Mouse (Mus musculus) heart, adult 8-10 months (tissue): Measurements from ENCODE around the gene Extl2. TPM values are rescaled to one million over a fixed set of nuclear protein-coding genes. Genes with fewer than 3 reads are reported as not detected.

Source experiments
- microRNA-seq: library from miRNA; unstranded; fragments of <30 nt; microRNA quantifications from one replicate; pipeline ENCODE4 v1.2.0, GENCODE M21; 2022
- total RNA-seq, 4 experiments: library from RNA; stranded (reverse); gene quantifications; 2 replicates each; pipeline ENCODE4 v1.2.4; 2022

Extl2 gene
- total RNA-seq, 4 experiments from 2014 or later: 13.1 to 17.8 (median 15.4) TPM

Small RNAs within 50 kb of the gene (microRNA-seq; reads per million reads assigned to microRNA genes)
- not detected for gene Mir669n

Other genes with a start within 250 kb of the Extl2 start
- 1 to 10 TPM; 6.8 to 9.4 (median 7.6) TPM for gene Dph5, start 119.6 kb upstream of the Extl2 start, total RNA-seq
- gene Slc30a7, start 56 bp upstream of the Extl2 start, total RNA-seq: 10 to 100 TPM; 10.0 to 17.4 (median 10.9) TPM
- 10 to 100 TPM; 16.0 to 19.8 (median 16.5) TPM for gene Vcam1, start 122.2 kb downstream of the Extl2 start, total RNA-seq
- gene Gpr88, start 246.0 kb downstream of the Extl2 start, total RNA-seq: under 1 TPM; 0.14 to 0.30 (median 0.16) TPM